Mouse (Mus musculus) brain, embryonic 14.5 days (tissue): ENCODE measurements at regions not wholly inside any gene's neighbourhood (a gene's known extent, or its start where the extent isn't known, plus 50 kb on each side); places are given as distances from the start of the nearest gene placed in this dataset.

Experiments
- CTCF ChIP-seq: fragments of 200-500 bp; IDR thresholded peaks from 2 replicates; pipeline ENCODE4 v1.5.1; 2012; ENCODE audit warnings: inconsistent platforms, mild to moderate bottlenecking, moderate library complexity, borderline replicate concordance; ENCODE audit not compliant: insufficient read depth, insufficient read length; ENCODE audit errors: extremely low read depth
- POLR2A ChIP-seq: fragments of 200-500 bp; IDR thresholded peaks from 2 replicates; pipeline ENCODE4 v1.6.1; 2012; ENCODE audit warnings: mild to moderate bottlenecking, inconsistent platforms, borderline replicate concordance; ENCODE audit not compliant: poor library complexity, insufficient read depth, insufficient read length, severe bottlenecking; ENCODE audit errors: extremely low read depth

- TF ChIP-seq POLR2A (no peak), CTCF (no peak)
Observed at GRCm38 (mm10) chr17:82946083-82946482, 269.0 kb upstream of the Pkdcc start.
